ENCODE assay signal across 25 mouse cellular contexts in genomic region chr8:104304962-104305361, GRCm38 (mm10). TPM values are rescaled to one million over a fixed set of nuclear protein-coding genes. Genes with fewer than 3 reads are reported as not detected.
"Had no signal": no experiment of that assay in that cellular context is flagged by ENCODE, and none has a peak within 500 bp of the region (broad histone marks: within the 10 kb centered on the region; RNA-seq: fewer than 3 reads in every experiment).

No protein-coding gene starts in this region.

- H3K4me3 ChIP-seq: lung, embryonic 15.5 days; megakaryocyte, embryonic 14.5 days; midbrain, embryonic 13.5 days; midbrain, embryonic 15.5 days; neural tube, embryonic 12.5 days; stomach, embryonic 15.5 days had no signal

- H3K27ac ChIP-seq: lung, embryonic 15.5 days; macrophage; midbrain, embryonic 13.5 days; midbrain, embryonic 15.5 days; neural tube, embryonic 12.5 days; stomach, embryonic 15.5 days; stomach, postnatal 0 days had no signal

- H3K27me3 ChIP-seq: lung, embryonic 15.5 days; megakaryocyte, embryonic 14.5 days; midbrain, embryonic 13.5 days; midbrain, embryonic 15.5 days; neural tube, embryonic 12.5 days; stomach, embryonic 15.5 days had no signal

- H3K36me3 ChIP-seq: lung, embryonic 15.5 days; midbrain, embryonic 13.5 days; midbrain, embryonic 15.5 days; neural tube, embryonic 12.5 days; stomach, embryonic 15.5 days had no signal

- H3K9me3 ChIP-seq: lung, embryonic 15.5 days; midbrain, embryonic 13.5 days; midbrain, embryonic 15.5 days; neural tube, embryonic 12.5 days; stomach, embryonic 15.5 days had no signal

- DNase-seq: liver, postnatal 0 days; lung, adult 2 months; lung, postnatal 14 days; lung, postnatal 36 days; right cerebral cortex, postnatal 14 days; thymus, adult 2 months; thymus, postnatal 25 days; thymus, postnatal 4 days had no signal

- H3K4me1 ChIP-seq: lung, embryonic 15.5 days; megakaryocyte, embryonic 14.5 days; neural tube, embryonic 12.5 days; stomach, embryonic 15.5 days had no signal

- ATAC-seq: liver, postnatal 0 days; lung, postnatal 0 days; midbrain, embryonic 13.5 days; midbrain, embryonic 15.5 days had no signal

RNA-seq across cellular contexts. Expression of gene Gm45711, which starts 4.9 kb away (rescaled TPM):
- total RNA-seq: midbrain, postnatal 0 days; monocyte, adult 5-6 weeks; neutrophil, adult 5-6 weeks had no signal
- polyA plus RNA-seq: liver, postnatal 0 days; lung, adult 2 months; lung, embryonic 15.5 days; lung, postnatal 0 days; macrophage; midbrain, embryonic 11.5 days; midbrain, embryonic 13.5 days; midbrain, embryonic 15.5 days; midbrain, postnatal 0 days; neural tube, embryonic 12.5 days; neural tube, embryonic 14.5 days; spleen, adult 2 months; stomach, embryonic 15.5 days; stomach, postnatal 0 days; thymus, adult 2 months; urinary bladder, adult 2 months had no signal

RNA-seq across cellular contexts. Expression of gene Cmtm1, which starts 5.0 kb away (rescaled TPM):
- total RNA-seq: midbrain, postnatal 0 days; monocyte, adult 5-6 weeks; neutrophil, adult 5-6 weeks had no signal
- polyA plus RNA-seq: liver, postnatal 0 days; lung, adult 2 months; lung, embryonic 15.5 days; lung, postnatal 0 days; macrophage; midbrain, embryonic 11.5 days; midbrain, embryonic 13.5 days; midbrain, embryonic 15.5 days; midbrain, postnatal 0 days; neural tube, embryonic 12.5 days; neural tube, embryonic 14.5 days; spleen, adult 2 months; stomach, embryonic 15.5 days; stomach, postnatal 0 days; thymus, adult 2 months; urinary bladder, adult 2 months had no signal

RNA-seq across cellular contexts. Expression of gene Cmtm2a, which starts 12.0 kb away (rescaled TPM):
- total RNA-seq: midbrain, postnatal 0 days; monocyte, adult 5-6 weeks; neutrophil, adult 5-6 weeks had no signal
- polyA plus RNA-seq: liver, postnatal 0 days; lung, adult 2 months; lung, embryonic 15.5 days; lung, postnatal 0 days; macrophage; midbrain, embryonic 11.5 days; midbrain, embryonic 13.5 days; midbrain, embryonic 15.5 days; midbrain, postnatal 0 days; neural tube, embryonic 12.5 days; neural tube, embryonic 14.5 days; spleen, adult 2 months; stomach, embryonic 15.5 days; stomach, postnatal 0 days; urinary bladder, adult 2 months had no signal

RNA-seq across cellular contexts. Expression of gene Gm11020, which starts 16.4 kb away (rescaled TPM):
- total RNA-seq: midbrain, postnatal 0 days; monocyte, adult 5-6 weeks; neutrophil, adult 5-6 weeks had no signal
- polyA plus RNA-seq: liver, postnatal 0 days; lung, adult 2 months; lung, embryonic 15.5 days; lung, postnatal 0 days; macrophage; midbrain, embryonic 11.5 days; midbrain, embryonic 13.5 days; midbrain, embryonic 15.5 days; midbrain, postnatal 0 days; neural tube, embryonic 12.5 days; neural tube, embryonic 14.5 days; spleen, adult 2 months; stomach, embryonic 15.5 days; stomach, postnatal 0 days; testis, adult 2 months; thymus, adult 2 months; urinary bladder, adult 2 months had no signal

RNA-seq across cellular contexts. Expression of gene Cmtm2b, which starts 17.1 kb away (rescaled TPM):
- total RNA-seq: midbrain, postnatal 0 days; monocyte, adult 5-6 weeks; neutrophil, adult 5-6 weeks had no signal
- polyA plus RNA-seq: liver, postnatal 0 days; lung, adult 2 months; lung, embryonic 15.5 days; lung, postnatal 0 days; macrophage; midbrain, embryonic 11.5 days; midbrain, embryonic 13.5 days; midbrain, embryonic 15.5 days; midbrain, postnatal 0 days; neural tube, embryonic 12.5 days; neural tube, embryonic 14.5 days; spleen, adult 2 months; stomach, embryonic 15.5 days; stomach, postnatal 0 days; thymus, adult 2 months; urinary bladder, adult 2 months had no signal
